Mouse (Mus musculus) monocyte, adult 2 months (primary cell): ENCODE measurements around the gene Slc38a11.

Experiments
- DNase-seq, 2 experiments: peaks; one replicate each; pipeline ENCODE4 v3.0.0; 2022; ENCODE audit warnings: low spot score in 2 of 2, low read depth in 1 of 2

Gene Slc38a11

GRCm38 (mm10) chr2:65363828-65364497 lies at the start of gene Slc38a11:
Gene Slc38a11, minus strand, starts transcription at chr2:65364034.
- no peak for DNase-seq

DNA sequence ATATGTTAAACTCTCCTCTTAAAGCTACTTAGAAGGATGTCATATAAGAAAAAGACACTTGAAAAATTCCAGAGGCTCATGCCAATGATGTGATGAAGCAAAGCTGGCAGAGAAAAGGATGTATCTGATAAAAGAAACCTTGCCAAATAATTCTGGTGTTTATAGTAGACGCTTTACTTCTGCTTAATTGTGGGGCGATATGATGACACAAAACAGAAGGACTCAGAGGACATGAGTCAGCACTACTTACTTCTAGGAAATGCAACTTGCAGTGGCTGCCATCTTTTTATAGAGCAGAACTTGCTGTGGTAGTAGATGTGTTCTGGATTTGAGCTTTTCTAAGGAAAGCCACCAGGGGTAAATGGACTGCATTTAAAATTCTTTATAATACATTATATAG lies 43.3 kb upstream of the Slc38a11 start:
- no peak for DNase-seq

DNA sequence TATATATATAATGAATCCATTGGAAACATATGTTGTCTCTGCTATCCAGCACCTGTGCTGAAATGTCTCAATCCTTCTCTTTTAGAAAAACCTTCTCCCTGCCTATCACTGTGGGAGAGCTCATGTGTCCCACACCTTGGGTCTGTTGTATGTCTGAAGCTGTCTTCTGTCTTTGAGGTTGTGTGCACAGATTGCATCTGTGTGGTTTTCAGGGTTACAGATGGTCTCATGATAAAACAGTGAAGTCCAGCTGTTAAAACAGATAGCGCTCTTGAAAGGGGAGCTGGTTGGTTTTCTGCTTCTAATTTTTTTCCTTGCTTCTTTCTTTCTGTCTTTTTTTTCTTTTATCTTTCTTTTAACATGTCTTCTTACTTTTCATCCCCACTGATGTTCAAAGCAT lies 41.6 kb upstream of the Slc38a11 start:
- no peak for DNase-seq

DNA sequence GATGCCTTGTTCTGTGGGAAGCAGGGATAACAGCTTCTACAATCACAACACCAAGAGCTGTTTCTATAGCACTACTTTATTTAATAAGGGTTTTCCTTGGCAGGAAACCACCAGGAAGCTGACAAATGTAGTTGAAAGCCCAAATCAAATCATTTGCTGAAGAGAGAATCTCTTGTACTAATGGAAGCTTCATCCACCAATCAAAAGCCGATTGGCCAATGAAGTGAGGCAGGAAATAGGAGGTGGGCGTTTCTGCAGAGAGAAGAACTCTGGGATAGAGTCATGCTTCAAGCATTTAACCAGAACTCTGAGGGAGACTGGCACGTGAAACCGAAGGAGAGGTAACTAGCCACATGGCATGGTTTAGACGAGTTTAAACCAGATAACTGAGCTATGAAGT lies 38.2 kb upstream of the Slc38a11 start:
- DNase-seq: no peak

- DNase-seq: no peak
Measured at GRCm38 (mm10) chr2:65399938-65400337, 36.1 kb upstream of the Slc38a11 start.

DNA sequence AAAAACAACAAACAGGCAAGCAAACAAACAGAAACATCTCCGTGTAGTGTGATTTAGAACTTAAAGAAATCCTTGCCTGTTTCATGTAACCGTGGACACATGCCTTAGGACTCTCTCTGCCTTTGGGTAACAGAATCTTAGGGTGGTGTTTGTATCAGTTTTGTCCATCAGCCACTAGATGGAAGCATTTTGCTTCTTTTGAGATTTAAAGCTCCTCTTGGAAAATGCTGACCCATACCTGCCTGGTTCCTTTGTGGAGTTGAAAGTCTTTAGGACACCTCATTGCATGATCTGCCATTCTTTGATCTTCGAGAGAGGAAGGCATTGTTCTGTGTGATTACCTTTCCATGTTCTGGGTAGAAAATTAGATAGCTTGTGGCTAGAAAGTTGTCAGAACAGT lies 32.3 kb upstream of the Slc38a11 start:
- no peak for DNase-seq

DNA sequence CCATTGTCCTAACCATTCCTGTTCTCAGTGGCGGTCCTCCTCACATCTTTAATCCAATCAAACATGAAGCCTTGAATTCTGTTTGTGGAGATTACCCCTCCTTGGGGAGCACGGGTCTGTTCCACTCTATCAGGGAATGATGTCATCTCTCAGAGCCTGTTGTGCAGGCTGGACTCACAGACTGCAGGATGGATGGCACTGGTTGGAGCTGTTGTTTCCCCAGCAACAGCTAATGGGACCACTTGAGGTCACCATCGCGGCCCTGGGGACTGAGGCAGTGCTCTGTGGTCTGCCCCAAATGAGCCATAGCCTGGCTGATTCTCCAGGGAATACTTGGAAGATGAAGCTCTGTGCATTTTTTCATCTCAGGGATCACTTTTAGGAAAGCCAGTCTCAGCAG lies 29.2 kb upstream of the Slc38a11 start:
- no peak for DNase-seq

- DNase-seq: peak in 1 of 2 experiments; percentile 6
Measured at GRCm38 (mm10) chr2:65391322-65391721, 27.5 kb upstream of the Slc38a11 start.

- DNase-seq: no peak
Measured at GRCm38 (mm10) chr2:65384815-65385214, 21.0 kb upstream of the Slc38a11 start.

DNA sequence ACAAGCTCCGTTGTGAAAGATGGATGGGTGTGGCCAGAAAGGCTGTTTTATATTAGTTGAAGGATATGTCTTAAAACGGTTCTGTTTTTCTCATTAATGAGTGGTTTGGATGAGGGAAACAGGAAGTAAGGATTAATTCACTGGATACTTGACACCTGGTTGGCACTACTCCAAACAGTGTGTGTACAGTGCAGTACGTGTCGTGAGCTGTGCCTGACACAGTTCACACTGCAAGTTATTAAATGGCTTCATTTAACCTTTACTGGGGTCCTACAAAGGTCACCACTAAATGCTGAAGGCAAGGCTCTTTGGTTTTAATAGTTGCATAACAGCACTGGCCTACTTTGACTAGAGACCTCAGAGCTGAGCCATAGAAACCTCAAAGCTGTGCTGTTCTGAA lies 18.7 kb upstream of the Slc38a11 start:
- DNase-seq: no peak

DNA sequence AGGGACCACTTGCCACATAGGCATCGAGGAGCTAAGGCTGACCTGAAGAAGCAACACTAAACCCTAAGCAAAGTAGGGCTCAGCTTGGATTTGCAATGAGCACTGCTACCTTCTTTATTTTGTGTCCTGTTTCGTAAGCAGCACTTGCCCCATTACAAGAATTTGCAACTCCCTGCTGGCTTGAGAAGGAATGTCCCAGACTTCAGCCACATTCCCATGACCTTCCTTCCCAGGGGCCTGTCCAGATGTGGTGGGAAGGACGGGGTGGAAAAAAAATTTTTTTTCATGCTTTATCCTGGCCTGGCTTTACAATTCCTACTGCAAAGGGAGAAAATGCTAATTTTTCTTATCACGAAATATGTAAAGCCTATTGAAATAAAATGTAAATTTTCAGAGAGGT lies 14.6 kb upstream of the Slc38a11 start:
- no peak for DNase-seq

- DNase-seq: no peak
Measured at GRCm38 (mm10) chr2:65374410-65374809, 10.6 kb upstream of the Slc38a11 start.

DNA sequence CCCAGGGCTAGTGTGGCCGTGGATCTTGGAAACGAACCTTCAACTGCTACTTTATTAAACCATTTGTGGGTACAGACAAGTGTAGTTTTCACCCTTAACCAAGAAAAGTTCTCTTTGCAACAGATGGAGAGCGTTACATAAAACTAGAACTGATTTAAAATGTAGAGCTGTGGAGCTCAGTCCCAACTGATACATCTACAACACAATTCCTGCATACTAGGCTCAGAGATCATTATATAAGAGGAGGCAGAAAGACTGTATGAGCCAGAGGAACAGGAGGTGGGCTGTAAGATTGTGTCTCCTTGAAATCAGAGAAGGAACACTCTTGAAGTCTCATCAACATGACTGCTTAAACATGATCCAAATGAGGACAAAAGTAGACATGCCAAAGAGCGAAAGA lies 9.2 kb upstream of the Slc38a11 start:
- no peak for DNase-seq

GRCm38 (mm10) chr2:65360736-65361475 lies 2.9 kb downstream of the Slc38a11 start:
- DNase-seq: no peak

DNA sequence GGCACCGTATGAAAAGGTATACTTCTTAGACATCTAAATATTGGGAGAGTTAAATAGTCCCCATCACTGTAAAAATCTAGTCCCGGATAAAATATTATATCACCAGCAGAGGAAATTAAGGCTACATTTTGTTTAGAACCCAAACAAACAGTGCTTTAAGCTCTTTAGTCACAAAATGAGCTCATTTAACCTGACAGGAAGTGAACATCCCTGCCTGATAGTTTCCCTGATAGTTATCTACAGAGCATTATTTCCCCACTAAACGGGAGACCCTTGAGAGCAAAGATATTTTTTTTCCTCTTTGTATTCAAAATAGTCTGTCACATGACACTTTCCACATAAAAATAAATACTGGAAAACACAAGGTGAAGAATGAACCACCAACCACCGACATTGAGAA lies 16.5 kb downstream of the Slc38a11 start:
- DNase-seq: no peak

DNA sequence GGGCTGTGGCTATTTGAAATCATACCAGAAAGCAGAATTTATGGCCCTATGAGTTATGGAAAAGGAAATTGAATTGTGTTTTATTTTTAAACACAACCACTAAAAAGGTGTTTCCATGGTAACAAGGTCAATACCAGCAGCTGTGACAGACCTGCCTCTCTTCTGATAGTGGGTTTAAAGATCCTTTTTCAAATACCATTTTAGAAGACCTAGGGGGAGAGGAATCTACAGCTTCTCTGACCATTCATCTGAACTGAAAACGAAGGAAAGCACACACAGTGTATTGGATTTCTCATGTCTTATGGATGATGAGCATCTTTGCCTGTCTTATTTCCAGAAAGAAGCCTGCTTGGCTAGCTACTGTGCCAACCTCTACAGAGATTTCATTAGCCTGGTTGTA lies 16.9 kb downstream of the Slc38a11 start:
- no peak for DNase-seq

- no peak for DNase-seq
Measured at GRCm38 (mm10) chr2:65346037-65346436, 17.8 kb downstream of the Slc38a11 start.

GRCm38 (mm10) chr2:65342057-65342456 lies 21.8 kb downstream of the Slc38a11 start:
- peak; percentile 26 to 37 for DNase-seq

DNA sequence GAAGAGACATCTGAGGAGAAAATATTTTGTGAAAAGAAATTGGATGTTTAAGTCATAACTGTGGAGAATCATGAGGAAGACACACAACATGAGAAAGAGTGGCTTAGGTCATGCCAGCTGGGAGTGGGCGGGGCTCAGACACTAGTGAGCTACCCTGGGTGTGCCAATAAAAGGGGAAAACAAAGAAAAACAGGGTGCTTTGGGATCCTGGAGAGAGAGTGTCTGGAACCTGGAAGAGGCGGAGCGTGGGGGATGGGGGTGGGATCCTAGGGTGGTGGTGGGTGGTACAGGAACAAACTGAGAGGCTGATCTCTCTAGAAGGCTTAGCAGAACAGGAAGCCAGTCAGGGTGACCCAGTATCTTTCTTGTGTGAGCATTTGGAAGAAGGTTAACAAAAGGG lies 23.0 kb downstream of the Slc38a11 start:
- no peak for DNase-seq

DNA sequence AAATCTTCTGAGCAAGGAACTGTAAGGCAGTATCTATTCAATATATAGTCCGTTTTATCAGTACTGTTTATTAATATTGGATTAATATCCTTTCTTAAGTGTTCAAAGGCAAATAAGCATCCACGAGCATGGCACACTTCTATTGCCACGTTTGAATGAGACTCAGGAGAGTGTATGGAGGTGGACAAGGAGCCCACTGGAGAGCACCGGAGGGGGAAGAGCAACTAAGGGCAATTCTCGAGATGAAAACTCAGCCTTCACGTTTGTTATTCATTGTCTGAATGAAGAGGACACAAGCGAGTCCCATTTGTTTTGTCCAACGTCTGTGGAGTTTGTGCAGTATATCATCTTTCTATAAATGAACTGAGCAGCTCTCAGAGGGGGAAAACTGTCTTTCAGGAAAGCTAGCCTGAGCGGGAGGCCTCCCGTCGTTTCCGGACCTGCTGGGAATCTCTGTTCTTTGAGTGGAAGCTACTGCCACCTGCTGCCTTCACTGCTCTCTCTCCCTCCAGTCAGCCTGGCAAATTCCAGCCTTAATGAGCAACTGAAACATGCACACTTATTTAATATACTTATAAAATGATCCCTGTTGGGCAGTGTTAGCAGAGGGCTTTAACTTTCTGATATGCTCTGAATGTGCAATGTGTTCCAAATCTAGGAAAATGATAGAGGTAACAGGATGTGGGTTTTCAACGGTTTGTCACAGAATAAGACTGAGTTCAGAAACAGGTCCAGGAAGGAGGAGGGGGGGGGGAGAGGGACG lies 26.3 kb downstream of the Slc38a11 start:
- DNase-seq: no peak

GRCm38 (mm10) chr2:65336608-65337007 lies 27.2 kb downstream of the Slc38a11 start:
- DNase-seq: no peak

DNA sequence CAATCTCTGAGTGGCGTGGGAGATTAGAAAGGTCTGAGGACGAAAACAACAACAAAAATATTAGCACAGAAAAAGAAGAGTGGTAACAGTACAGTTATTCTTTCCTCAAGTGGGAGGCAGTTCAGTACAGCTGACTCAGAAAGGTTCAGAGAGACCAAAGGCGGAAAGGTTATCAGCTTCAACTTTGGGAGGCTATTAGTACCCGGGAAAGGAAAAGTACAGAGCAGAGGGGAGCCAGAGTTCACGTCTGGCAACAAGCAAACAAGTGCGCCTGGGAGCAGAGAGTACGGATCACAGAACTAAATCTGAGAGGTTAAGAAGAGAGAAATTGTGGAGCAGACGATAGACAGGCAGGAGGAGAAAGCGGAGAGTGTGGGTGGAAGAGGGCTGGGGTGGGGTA lies 29.7 kb downstream of the Slc38a11 start:
- no peak for DNase-seq
